Mouse (Mus musculus) neutrophil, adult 5-6 weeks (primary cell): ENCODE measurements at regions not wholly inside any gene's neighbourhood (a gene's known extent, or its start where the extent isn't known, plus 50 kb on each side); places are given as distances from the start of the nearest gene placed in this dataset.

Source experiments
- ATAC-seq: fragments of 151-379, 151-347 bp; 2 replicates; pipeline ENCODE4 v1.8.0; 2017; ENCODE audit warnings: mild to moderate bottlenecking, moderate TSS enrichment; ENCODE audit not compliant: insufficient number of reproducible peaks, poor library complexity, low FRiP score, severe bottlenecking; ENCODE audit errors: extremely low read depth

GRCm38 (mm10) chr11:112973286-112973685, 191.3 kb downstream of the Sox9 start:
- no peak for ATAC-seq

- no peak for ATAC-seq
Observed at GRCm38 (mm10) chr11:112974893-112975292, 192.9 kb downstream of the Sox9 start.

- no peak for ATAC-seq
Observed at GRCm38 (mm10) chr11:112976914-112977785, 195.1 kb downstream of the Sox9 start.

- no peak for ATAC-seq
Observed at GRCm38 (mm10) chr11:112978884-112979283, 196.9 kb downstream of the Sox9 start.

GRCm38 (mm10) chr11:112979413-112979812, 197.4 kb downstream of the Sox9 start:
- ATAC-seq = no peak

- ATAC-seq = no peak
Observed at GRCm38 (mm10) chr11:112982165-112982801, 200.3 kb downstream of the Sox9 start.

- no peak for ATAC-seq
Observed at GRCm38 (mm10) chr11:112982802-112983591, 201.0 kb downstream of the Sox9 start.

- no peak for ATAC-seq
Observed at GRCm38 (mm10) chr11:112986029-112986573, 204.1 kb downstream of the Sox9 start.

- no peak for ATAC-seq
Observed at GRCm38 (mm10) chr11:112987782-112988181, 205.8 kb downstream of the Sox9 start.

- no peak for ATAC-seq
Observed at GRCm38 (mm10) chr11:112988900-112989299, 206.9 kb downstream of the Sox9 start.

GRCm38 (mm10) chr11:112989981-112990512, 208.0 kb downstream of the Sox9 start:
- no peak for ATAC-seq

GRCm38 (mm10) chr11:112990751-112991150, 208.7 kb downstream of the Sox9 start:
- no peak for ATAC-seq

GRCm38 (mm10) chr11:112991862-112992261, 209.8 kb downstream of the Sox9 start:
- no peak for ATAC-seq

- no peak for ATAC-seq
Observed at GRCm38 (mm10) chr11:112998777-112999583, 217.0 kb downstream of the Sox9 start.

- ATAC-seq = no peak
Observed at GRCm38 (mm10) chr11:113001071-113001470, 219.0 kb downstream of the Sox9 start.

- ATAC-seq = no peak
Observed at GRCm38 (mm10) chr11:113005895-113006294, 223.9 kb downstream of the Sox9 start.

GRCm38 (mm10) chr11:113008521-113008920, 226.5 kb downstream of the Sox9 start:
- no peak for ATAC-seq

GRCm38 (mm10) chr11:113009376-113009775, 227.4 kb downstream of the Sox9 start:
- no peak for ATAC-seq
